Comparison of ENCODE assay signal across 9 mouse cellular contexts in the genomic region with DNA sequence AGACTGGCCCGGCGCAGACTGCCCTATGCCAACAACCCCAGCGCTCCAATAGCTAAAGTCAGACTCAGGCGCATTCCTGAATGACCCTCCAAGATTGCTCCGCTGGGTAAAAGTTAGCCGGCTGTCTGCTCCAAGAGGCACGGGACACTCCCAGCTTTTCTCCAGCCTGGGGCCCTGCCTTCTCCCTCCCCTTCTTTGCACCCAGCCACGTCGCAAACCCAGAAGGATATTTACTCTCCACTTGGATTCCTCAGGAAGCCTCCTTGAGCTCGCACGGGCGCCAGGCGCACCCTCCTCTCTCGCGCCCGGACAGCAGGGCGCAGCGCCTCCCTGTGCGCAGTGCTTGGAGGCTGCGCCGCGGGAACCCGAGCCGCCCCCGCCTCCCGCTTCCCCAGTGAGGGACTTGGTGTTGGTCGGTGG. TPM values are rescaled to one million over a fixed set of nuclear protein-coding genes. Genes with fewer than 3 reads are reported as not detected.
A peak's percentile ranks its signal among the peaks of the same experiment; 100 is the strongest.
DNase-seq lines count a peak whose midpoint lies in the region; ATAC-seq lines count a peak whose summit lies in the region.
"Had no signal": no experiment of that assay in that cellular context is flagged by ENCODE, and none has a peak within 500 bp of the region (broad histone marks: within the 10 kb centered on the region; RNA-seq: fewer than 3 reads in every experiment).

No protein-coding gene starts in this region.

- no peak for DNase-seq in kidney, adult 9 months
- peak; percentile 34 for DNase-seq in forebrain, embryonic 10.5 days (ENCODE audit: extremely low spot score, low spot score)
- DNase-seq in spleen, adult 12 weeks (ENCODE audit: low spot score), result no peak
- no peak for DNase-seq in cerebellum, adult 18-20 months

- no peak overlapping the region for H3K27ac ChIP-seq in kidney, embryonic 16.5 days (ENCODE audit: low read length)
- H3K27ac ChIP-seq in forebrain, embryonic 10.5 days, result 0 out of 2 replicates have a peak overlapping the region, but pooled peaks have one; percentile 40
- no peak overlapping the region for H3K27ac ChIP-seq in limb, embryonic 13.5 days
- no peak overlapping the region for H3K27ac ChIP-seq in neural tube, embryonic 13.5 days (replicated peaks)

- peaks cover 32% of the 10 kb centered on the region for H3K4me1 ChIP-seq in kidney, embryonic 16.5 days (ENCODE audit: insufficient read depth, low read length)
- H3K4me1 ChIP-seq in forebrain, embryonic 10.5 days, result peaks cover 60% of the 10 kb centered on the region
- peaks cover 34% of the 10 kb centered on the region for H3K4me1 ChIP-seq in limb, embryonic 13.5 days
- peaks cover 48% of the 10 kb centered on the region for H3K4me1 ChIP-seq in neural tube, embryonic 13.5 days (replicated peaks)

- peak overlapping the region; percentile 55 for H3K4me2 ChIP-seq in kidney, embryonic 16.5 days (replicated peaks; ENCODE audit: low read depth, low read length)
- H3K4me2 ChIP-seq in limb, embryonic 13.5 days (replicated peaks), result peak overlapping the region; percentile 76
- peak overlapping the region; percentile 67 for H3K4me2 ChIP-seq in neural tube, embryonic 13.5 days

- H3K4me3 ChIP-seq in kidney, embryonic 16.5 days (ENCODE audit: low read length), result peak overlapping the region; percentile 17; the same call in 1 of the 2 replicates
- H3K4me3 ChIP-seq in forebrain, embryonic 10.5 days, result peak overlapping the region; percentile 48
- H3K4me3 ChIP-seq in limb, embryonic 13.5 days, result peak overlapping the region; percentile 45
- H3K4me3 ChIP-seq in neural tube, embryonic 13.5 days, result peak overlapping the region; percentile 40

- no peaks in the 10 kb centered on the region for H3K9me3 ChIP-seq in kidney, embryonic 16.5 days (ENCODE audit: low read length)
- H3K9me3 ChIP-seq in forebrain, embryonic 10.5 days, result no peaks in the 10 kb centered on the region
- no peaks in the 10 kb centered on the region for H3K9me3 ChIP-seq in limb, embryonic 13.5 days
- H3K9me3 ChIP-seq in neural tube, embryonic 13.5 days, result no peaks in the 10 kb centered on the region

- H3K9ac ChIP-seq in kidney, embryonic 16.5 days (replicated peaks; ENCODE audit: low read length), result no peak overlapping the region
- H3K9ac ChIP-seq in limb, embryonic 13.5 days, result no peak overlapping the region
- H3K9ac ChIP-seq in neural tube, embryonic 13.5 days, result no peak overlapping the region

- WGBS in kidney, embryonic 16.5 days, result 0% methylated on average over 27 of the region's 27 CpGs
- WGBS in forebrain, embryonic 10.5 days, result under 1% methylated on average over 27 of the region's 27 CpGs
- under 1% methylated on average over 27 of the region's 27 CpGs for WGBS in limb, embryonic 13.5 days
- WGBS in neural tube, embryonic 13.5 days, result 1% methylated on average over 27 of the region's 27 CpGs

- H3K27me3 ChIP-seq in kidney, embryonic 16.5 days (ENCODE audit: insufficient read depth, low read length), result peaks cover 85% of the 10 kb centered on the region
- peaks cover 100% of the 10 kb centered on the region for H3K27me3 ChIP-seq in forebrain, embryonic 10.5 days (ENCODE audit: poor library complexity, severe bottlenecking)
- peaks cover 98% of the 10 kb centered on the region for H3K27me3 ChIP-seq in limb, embryonic 13.5 days
- H3K27me3 ChIP-seq in neural tube, embryonic 13.5 days, result peaks cover 94% of the 10 kb centered on the region

- ATAC-seq in kidney, embryonic 16.5 days (ENCODE audit: low FRiP score, low TSS enrichment), result no peak
- ATAC-seq in limb, embryonic 13.5 days (ENCODE audit: low FRiP score, low read depth), result peak; percentile 37; the same call in 1 of the 2 replicates
- ATAC-seq in neural tube, embryonic 13.5 days (ENCODE audit: low read depth), result 0 out of 2 replicates have a peak, but pooled peaks have one; percentile 10
- no peak for ATAC-seq in CD4-positive, CD25-positive, alpha-beta regulatory T cell, adult 4 months
- ATAC-seq: Patski had no signal

- no peaks in the 10 kb centered on the region for H3K36me3 ChIP-seq in kidney, embryonic 16.5 days (ENCODE audit: insufficient read depth, low read length)
- H3K36me3 ChIP-seq in forebrain, embryonic 10.5 days (replicated peaks), result no peaks in the 10 kb centered on the region
- H3K36me3 ChIP-seq in limb, embryonic 13.5 days, result no peaks in the 10 kb centered on the region
- no peaks in the 10 kb centered on the region for H3K36me3 ChIP-seq in neural tube, embryonic 13.5 days

RNA-seq across cellular contexts. Expression of a gene that starts 8.2 kb away (rescaled TPM):
- polyA plus RNA-seq in kidney, embryonic 16.5 days (2015; fragmentation: Nextera tagmentation; extraction: Ambion mirVana), result 0.85 and 0.96 TPM in 2 replicates
- 2.3 and 2.6 TPM in 2 replicates for polyA plus RNA-seq in forebrain, embryonic 10.5 days (2016; fragmentation: Nextera tagmentation; extraction: Ambion mirVana)
- not detected in 2 replicates for polyA plus RNA-seq in limb, embryonic 13.5 days (2015; fragmentation: Nextera tagmentation; extraction: Ambion mirVana)
- 1.9 and 2.0 TPM in 2 replicates for polyA plus RNA-seq in neural tube, embryonic 13.5 days (2015; fragmentation: Nextera tagmentation; extraction: Ambion mirVana)
- polyA plus RNA-seq in CD4-positive, CD25-positive, alpha-beta regulatory T cell, adult 4 months (2017; shearing (Covaris generic)), result not detected

Comparison
In these comparisons a context has a peak if more than half of its experiments do, and no peak if none do; other contexts are left out.
1. ATAC-seq: peak in limb, embryonic 13.5 days (single experiment) and neural tube, embryonic 13.5 days (single experiment); none in kidney, embryonic 16.5 days (single experiment) and CD4-positive, CD25-positive, alpha-beta regulatory T cell, adult 4 months (single experiment).
2. Peak in every context shown above with its lines, with median percentiles within 50 percentile points of each other: H3K4me2 ChIP-seq and H3K4me3 ChIP-seq.